Mouse (Mus musculus) hindbrain, embryonic 12.5 days (tissue): ENCODE results near the gene Vmn1r39. TPM values are rescaled to one million over a fixed set of nuclear protein-coding genes. Genes with fewer than 3 reads are reported as not detected.
"Not testable (repeated sequence)": the region's sequence is repeated elsewhere in the genome, so short reads cannot be mapped to it uniquely, and the experiment has no call there.

Experiments
- ATAC-seq: fragments of 200-750 bp; cut with Nextera tagmentation; 2 replicates; pipeline ENCODE4 v1.8.0; 2017; ENCODE audit warnings: moderate TSS enrichment; ENCODE audit not compliant: low FRiP score
- H3K27ac ChIP-seq: fragments of 300-500 bp; sonication (generic); 2 replicates; pipeline ENCODE4 v1.5.1; 2016; ENCODE audit warnings: mild to moderate bottlenecking
- H3K27me3 ChIP-seq: fragments of 300-500 bp; sonication (generic); 2 replicates; pipeline ENCODE4 v1.6.1; 2016; ENCODE audit warnings: mild to moderate bottlenecking
- H3K36me3 ChIP-seq: fragments of 300-500 bp; sonication (generic); 2 replicates; pipeline ENCODE4 v1.6.1; 2016; ENCODE audit warnings: mild to moderate bottlenecking
- H3K4me1 ChIP-seq: fragments of 300-500 bp; sonication (generic); 2 replicates; pipeline ENCODE4 v1.6.1; 2016
- H3K4me2 ChIP-seq: fragments of 300-500 bp; sonication (generic); replicated peaks from 2 replicates; pipeline ENCODE4 v1.6.1; 2016; ENCODE audit warnings: mild to moderate bottlenecking
- H3K4me3 ChIP-seq: fragments of 300-500 bp; sonication (generic); 2 replicates; pipeline ENCODE4 v1.5.1; 2016; ENCODE audit warnings: mild to moderate bottlenecking
- H3K9ac ChIP-seq: fragments of 300-500 bp; sonication (generic); 2 replicates; pipeline ENCODE4 v1.6.1; 2016; ENCODE audit warnings: mild to moderate bottlenecking, moderate library complexity
- H3K9me3 ChIP-seq: fragments of 300-500 bp; sonication (generic); replicated peaks from 2 replicates; pipeline ENCODE4 v1.6.1; 2016; ENCODE audit warnings: mild to moderate bottlenecking
- WGBS: fragments of 180-500 bp; shearing (Covaris S2); methylation state at CpG from one replicate; pipeline ENCODE4 v1.1.7; 2016; 5-methylcytosine and 5-hydroxymethylcytosine counted together
- polyA plus RNA-seq: library from polyadenylated mRNA; unstranded; fragments of >200 nt; fragmentation: Nextera tagmentation; extraction: Ambion mirVana; gene quantifications from 2 replicates; pipeline ENCODE4 v1.2.1, GENCODE M21; 2016

Gene Vmn1r39
- not detected in 2 replicates for polyA plus RNA-seq

DNA sequence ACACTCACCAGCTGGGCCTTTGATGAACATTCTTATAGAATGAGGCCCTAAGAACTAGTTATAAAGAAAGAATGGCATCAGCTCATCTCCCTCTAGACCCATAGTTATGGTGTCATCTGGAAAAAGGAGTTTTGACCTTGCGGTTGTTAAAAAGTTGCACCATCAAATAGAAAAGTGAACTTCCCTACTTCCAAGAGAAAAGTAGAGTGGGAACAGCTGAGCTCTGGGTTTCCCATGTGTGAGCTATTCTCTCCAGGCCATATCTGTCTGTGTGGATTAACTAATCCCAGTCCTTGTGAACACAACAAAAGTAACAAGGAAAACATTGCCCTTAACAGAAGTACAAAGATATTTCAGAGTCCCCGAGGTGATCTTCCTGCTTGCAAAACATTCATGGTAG is at the start of gene Vmn1r39:
TSS of gene Vmn1r39 (minus strand) at position 101 of the 400 bp plus-strand sequence.
- Histone ChIP-seq H3K4me2 (no peak within 1 kb of the TSS), H3K4me3 (no peak within 1 kb of the TSS), H3K27ac (no peak within 1 kb of the TSS), H3K9ac (no peak within 1 kb of the TSS), H3K27me3 (no peaks in the 10 kb centered on the region), H3K9me3 (no peaks in the 10 kb centered on the region), H3K4me1 (no peaks in the 10 kb centered on the region), H3K36me3 (no peaks in the 10 kb centered on the region)
- WGBS = 93% methylated on average over 2 of the region's 2 CpGs
- ATAC-seq = no peak

- H3K4me1 ChIP-seq = no peaks in the 10 kb centered on the region
- no peak overlapping the region for H3K4me3 ChIP-seq
- no peaks in the 10 kb centered on the region for H3K9me3 ChIP-seq
- ATAC-seq = no peak
- no peak overlapping the region for H3K27ac ChIP-seq
- H3K4me2 ChIP-seq = no peak overlapping the region
- H3K9ac ChIP-seq = no peak overlapping the region
- no peaks in the 10 kb centered on the region for H3K27me3 ChIP-seq
- H3K36me3 ChIP-seq = no peaks in the 10 kb centered on the region
Measured at GRCm38 (mm10) chr6:66859391-66859790, 49.0 kb upstream of the Vmn1r39 start.

GRCm38 (mm10) chr6:66858356-66858755 is 47.9 kb upstream of the Vmn1r39 start:
- H3K27me3 ChIP-seq = no peaks in the 10 kb centered on the region
- no peaks in the 10 kb centered on the region for H3K36me3 ChIP-seq
- no peaks in the 10 kb centered on the region for H3K9me3 ChIP-seq
- ATAC-seq = no peak
- H3K4me3 ChIP-seq = no peak overlapping the region
- H3K4me2 ChIP-seq = no peak overlapping the region
- no peak overlapping the region for H3K27ac ChIP-seq
- 79% methylated on average over 1 of the region's 1 CpGs for WGBS
- no peaks in the 10 kb centered on the region for H3K4me1 ChIP-seq
- H3K9ac ChIP-seq = no peak overlapping the region

DNA sequence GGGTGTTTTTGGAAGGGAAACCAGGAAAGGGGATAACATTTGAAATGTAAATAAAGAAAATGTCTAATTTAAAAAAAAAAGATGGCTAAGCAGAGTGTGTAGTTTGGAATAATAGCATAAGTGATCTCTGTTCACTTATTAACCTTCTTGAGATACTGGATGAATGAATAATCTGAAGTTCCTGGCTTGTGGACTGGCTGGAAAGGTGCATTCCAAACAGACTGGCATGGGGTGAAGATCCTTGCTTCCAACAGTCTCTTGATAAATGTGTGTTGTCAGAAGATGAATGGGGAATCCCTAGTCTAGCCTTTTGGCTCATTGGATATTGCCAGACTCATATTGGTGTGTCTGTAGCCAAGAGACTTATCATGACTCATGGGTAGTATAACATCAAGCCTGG is 45.8 kb upstream of the Vmn1r39 start:
- no peak overlapping the region for H3K4me3 ChIP-seq
- ATAC-seq = no peak
- no peaks in the 10 kb centered on the region for H3K36me3 ChIP-seq
- H3K9me3 ChIP-seq = no peaks in the 10 kb centered on the region
- H3K27me3 ChIP-seq = no peaks in the 10 kb centered on the region
- H3K9ac ChIP-seq = no peak overlapping the region
- H3K4me2 ChIP-seq = no peak overlapping the region
- H3K4me1 ChIP-seq = no peaks in the 10 kb centered on the region
- no peak overlapping the region for H3K27ac ChIP-seq

- Histone ChIP-seq H3K4me2 (no peak overlapping the region), H3K9ac (no peak overlapping the region), H3K4me1 (no peaks in the 10 kb centered on the region), H3K27ac (no peak overlapping the region), H3K36me3 (no peaks in the 10 kb centered on the region), H3K9me3 (no peaks in the 10 kb centered on the region), H3K27me3 (no peaks in the 10 kb centered on the region), H3K4me3 (no peak overlapping the region)
- ATAC-seq = no peak
- WGBS = 50% methylated on average over 4 of the region's 4 CpGs
Measured at GRCm38 (mm10) chr6:66848936-66849335, 38.5 kb upstream of the Vmn1r39 start.

DNA sequence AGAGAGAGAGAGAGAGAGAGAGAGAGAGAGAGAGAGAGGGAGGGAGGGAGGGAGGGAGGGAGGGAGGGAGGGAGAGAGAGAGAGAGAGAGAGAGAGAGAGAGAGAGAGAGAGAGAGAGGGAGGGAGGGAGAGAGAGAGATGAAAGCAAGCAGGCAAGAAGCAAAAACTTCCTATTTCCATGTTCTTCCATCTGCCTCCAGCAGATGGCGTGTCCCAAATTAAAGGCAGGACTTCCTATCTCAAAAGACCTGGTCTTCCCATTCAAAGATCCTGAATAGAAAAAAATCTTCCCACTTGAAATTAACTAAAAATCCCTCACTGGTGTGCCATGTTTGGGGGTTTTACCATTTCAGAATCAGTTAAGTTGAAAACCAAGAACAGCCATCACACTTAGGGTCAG is 30.2 kb upstream of the Vmn1r39 start:
- H3K36me3 ChIP-seq, H3K4me2 ChIP-seq, H3K4me1 ChIP-seq, H3K27me3 ChIP-seq, H3K9ac ChIP-seq, H3K4me3 ChIP-seq, H3K9me3 ChIP-seq, H3K27ac ChIP-seq, ATAC-seq: not testable (repeated sequence)
- 0% methylated on average over 1 of the region's 1 CpGs for WGBS

GRCm38 (mm10) chr6:66836932-66837331 is 26.5 kb upstream of the Vmn1r39 start:
- Histone ChIP-seq H3K36me3 (no peaks in the 10 kb centered on the region), H3K27ac (no peak overlapping the region), H3K9me3 (no peaks in the 10 kb centered on the region), H3K4me3 (no peak overlapping the region), H3K4me1 (no peaks in the 10 kb centered on the region), H3K4me2 (no peak overlapping the region), H3K27me3 (no peaks in the 10 kb centered on the region), H3K9ac (no peak overlapping the region)
- ATAC-seq = no peak

GRCm38 (mm10) chr6:66806311-66806710 is 4.1 kb downstream of the Vmn1r39 start:
- no peak for ATAC-seq
- 36% methylated on average over 1 of the region's 1 CpGs for WGBS

DNA sequence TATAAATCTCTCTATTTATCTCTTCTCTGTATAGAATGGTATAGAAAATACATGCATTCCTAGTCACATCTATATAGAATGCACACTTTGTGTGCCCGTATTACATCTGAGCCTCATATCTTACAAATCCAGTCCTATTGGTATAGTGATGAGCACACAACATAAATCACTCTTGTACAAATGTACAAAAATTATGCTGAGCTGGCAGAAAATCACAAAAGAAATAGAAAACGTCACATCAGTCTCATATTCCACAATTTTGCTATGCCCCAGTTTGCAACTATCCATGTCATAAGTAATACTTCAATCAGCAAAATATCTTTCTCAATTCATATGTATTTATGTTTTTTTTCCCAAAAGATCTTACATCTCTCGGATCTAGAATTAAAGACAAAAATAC is 4.7 kb downstream of the Vmn1r39 start:
- Histone ChIP-seq H3K4me1 (no peaks in the 10 kb centered on the region), H3K36me3 (no peaks in the 10 kb centered on the region), H3K4me3 (no peak overlapping the region), H3K9me3 (no peaks in the 10 kb centered on the region), H3K4me2 (no peak overlapping the region), H3K9ac (no peak overlapping the region), H3K27ac (no peak overlapping the region), H3K27me3 (no peaks in the 10 kb centered on the region)
- 81% methylated on average over 3 of the region's 3 CpGs for WGBS
- no peak for ATAC-seq

More at GRCm38 (mm10) chr6:66806311-66806710, 4.1 kb downstream of the Vmn1r39 start:
- Histone ChIP-seq H3K9me3 (no peaks in the 10 kb centered on the region), H3K36me3 (no peaks in the 10 kb centered on the region), H3K27ac (no peak overlapping the region), H3K27me3 (no peaks in the 10 kb centered on the region), H3K4me1 (no peaks in the 10 kb centered on the region), H3K9ac (no peak overlapping the region), H3K4me2 (no peak overlapping the region), H3K4me3 (no peak overlapping the region)

DNA sequence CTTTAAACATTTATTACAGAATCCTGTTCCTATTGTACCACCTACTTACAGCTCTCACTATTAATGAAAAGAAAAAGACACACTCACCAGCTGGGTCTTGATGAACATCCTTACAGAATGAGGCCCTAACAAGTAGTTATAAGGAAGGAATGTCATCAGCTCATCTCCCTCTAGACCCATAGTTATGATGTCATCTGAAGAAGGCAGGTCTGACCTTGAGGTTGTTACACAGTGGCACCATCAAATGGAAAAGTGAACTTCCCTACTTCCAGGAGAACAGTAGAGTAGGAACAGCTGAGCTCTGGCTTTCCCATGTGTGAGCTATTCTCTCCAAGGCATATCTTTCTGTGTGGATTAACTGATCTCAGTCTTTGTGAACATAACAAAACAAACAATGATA is 27.9 kb downstream of the Vmn1r39 start, which contains the start of gene Vmn1r38:
TSS of gene Vmn1r38 (minus strand) at position 101 of the 400 bp plus-strand sequence.
- not testable (repeated sequence) for H3K36me3 ChIP-seq, H3K27me3 ChIP-seq, H3K4me2 ChIP-seq, H3K4me1 ChIP-seq, H3K9ac ChIP-seq, ATAC-seq, H3K4me3 ChIP-seq, H3K27ac ChIP-seq, H3K9me3 ChIP-seq

Other genes starting within 250 kb of the Vmn1r39 start
- gene Vmn1r33, start 192.3 kb downstream of the Vmn1r39 start, polyA plus RNA-seq = not detected in 2 replicates
- not detected in 2 replicates for gene Vmn1r34, start 166.7 kb downstream of the Vmn1r39 start, polyA plus RNA-seq
- gene Vmn1r35, start 124.7 kb downstream of the Vmn1r39 start, polyA plus RNA-seq = not detected in 2 replicates
- gene Vmn1r36, start 91.4 kb downstream of the Vmn1r39 start, polyA plus RNA-seq = not detected in 2 replicates
- not detected in 2 replicates for gene Vmn1r37, start 81.2 kb downstream of the Vmn1r39 start, polyA plus RNA-seq
- gene Vmn1r38, start 28.0 kb downstream of the Vmn1r39 start, polyA plus RNA-seq = not detected in 2 replicates
- 44.1 and 48.7 TPM in 2 replicates for gene Gng12, start 85.8 kb upstream of the Vmn1r39 start, polyA plus RNA-seq
- 25.0 and 30.3 TPM in 2 replicates for gene Gadd45a, start 226.8 kb upstream of the Vmn1r39 start, polyA plus RNA-seq